Comparison of ENCODE assay signal across 30 mouse cellular contexts in the genomic region with DNA sequence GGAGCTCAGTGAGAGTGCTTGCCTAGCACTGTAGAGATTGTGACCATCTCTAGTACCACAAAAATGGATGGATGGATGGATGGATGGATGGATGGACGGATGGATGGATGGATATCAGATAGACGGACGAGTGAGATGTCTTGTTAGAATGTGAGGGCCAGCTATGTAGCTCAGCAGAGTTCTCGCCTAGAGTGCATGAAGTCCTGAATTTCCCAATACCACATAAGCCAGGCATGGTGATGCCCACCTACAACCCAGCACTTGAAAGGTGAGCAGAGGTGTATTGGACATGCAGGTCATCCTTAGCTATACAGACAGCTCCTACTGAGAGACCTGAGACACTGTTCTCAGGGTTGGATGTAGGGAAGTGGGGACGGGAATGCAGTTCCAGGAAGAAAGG.
"Had no signal": no experiment of that assay in that cellular context is flagged by ENCODE, and none has a peak within 500 bp of the region (broad histone marks: within the 10 kb centered on the region; RNA-seq: fewer than 3 reads in every experiment).

No protein-coding gene starts in this region.

- H3K4me2 ChIP-seq: limb, embryonic 12.5 days; limb, embryonic 13.5 days; limb, embryonic 15.5 days; liver, embryonic 11.5 days; liver, embryonic 12.5 days; liver, embryonic 13.5 days; liver, embryonic 15.5 days; lung, embryonic 14.5 days; lung, embryonic 15.5 days; midbrain, embryonic 12.5 days; midbrain, embryonic 13.5 days; midbrain, embryonic 15.5 days; neural tube, embryonic 12.5 days; neural tube, embryonic 13.5 days had no signal

- H3K9ac ChIP-seq: limb, embryonic 12.5 days; limb, embryonic 13.5 days; limb, embryonic 15.5 days; liver, embryonic 12.5 days; liver, embryonic 13.5 days; liver, embryonic 14.5 days; liver, embryonic 15.5 days; liver, postnatal 0 days; lung, embryonic 14.5 days; lung, embryonic 15.5 days; midbrain, embryonic 12.5 days; midbrain, embryonic 13.5 days; midbrain, embryonic 15.5 days; neural tube, embryonic 12.5 days had no signal

- H3K4me1 ChIP-seq: limb, embryonic 10.5 days; limb, embryonic 12.5 days; limb, embryonic 13.5 days; limb, embryonic 15.5 days; liver, embryonic 12.5 days; liver, embryonic 13.5 days; liver, embryonic 15.5 days; lung, embryonic 15.5 days; midbrain, embryonic 12.5 days; midbrain, embryonic 13.5 days; midbrain, embryonic 15.5 days; neural tube, embryonic 12.5 days; neural tube, embryonic 13.5 days had no signal

- DNase-seq: left cerebral cortex, postnatal 4 days; liver; liver, embryonic 13.5 days; liver, postnatal 0 days; lung, adult 18-20 months; lung, adult 2 months; lung, embryonic 14.5 days; lung, postnatal 10 days; lung, postnatal 14 days; lung, postnatal 36 days; lung, postnatal 4 days; midbrain, embryonic 14.5 days had no signal

- H3K9me3 ChIP-seq: limb, embryonic 12.5 days; limb, embryonic 13.5 days; limb, embryonic 15.5 days; liver, embryonic 12.5 days; liver, embryonic 13.5 days; liver, embryonic 15.5 days; lung, embryonic 15.5 days; midbrain, embryonic 10.5 days; midbrain, embryonic 12.5 days; midbrain, embryonic 13.5 days; midbrain, embryonic 15.5 days; neural tube, embryonic 12.5 days; neural tube, embryonic 13.5 days had no signal

- ATAC-seq: liver, embryonic 12.5 days; liver, postnatal 0 days; lung, postnatal 0 days; midbrain, embryonic 13.5 days; midbrain, embryonic 15.5 days had no signal

- H3K27me3 ChIP-seq: limb, embryonic 15.5 days; liver, embryonic 12.5 days; liver, embryonic 13.5 days; liver, embryonic 15.5 days; lung, embryonic 15.5 days; midbrain, embryonic 12.5 days; midbrain, embryonic 13.5 days; midbrain, embryonic 15.5 days; neural tube, embryonic 12.5 days had no signal

- H3K27ac ChIP-seq: limb, embryonic 10.5 days; limb, embryonic 12.5 days; limb, embryonic 13.5 days; limb, embryonic 15.5 days; liver, embryonic 12.5 days; liver, embryonic 13.5 days; liver, embryonic 14.5 days; liver, embryonic 15.5 days; lung, embryonic 15.5 days; midbrain, embryonic 10.5 days; midbrain, embryonic 12.5 days; midbrain, embryonic 13.5 days; midbrain, embryonic 15.5 days; neural tube, embryonic 12.5 days; neural tube, embryonic 13.5 days had no signal

- H3K36me3 ChIP-seq: limb, embryonic 10.5 days; limb, embryonic 12.5 days; limb, embryonic 13.5 days; limb, embryonic 15.5 days; liver, embryonic 12.5 days; liver, embryonic 13.5 days; liver, embryonic 15.5 days; lung, embryonic 15.5 days; midbrain, embryonic 10.5 days; midbrain, embryonic 12.5 days; midbrain, embryonic 13.5 days; midbrain, embryonic 15.5 days; neural tube, embryonic 12.5 days; neural tube, embryonic 13.5 days had no signal

- H3K4me3 ChIP-seq: limb, embryonic 10.5 days; limb, embryonic 12.5 days; limb, embryonic 13.5 days; limb, embryonic 15.5 days; liver, embryonic 12.5 days; liver, embryonic 13.5 days; liver, embryonic 15.5 days; lung, embryonic 15.5 days; megakaryocyte, embryonic 14.5 days; midbrain, embryonic 10.5 days; midbrain, embryonic 12.5 days; midbrain, embryonic 13.5 days; midbrain, embryonic 15.5 days; myocyte; neural tube, embryonic 12.5 days; neural tube, embryonic 13.5 days had no signal
